Mouse (Mus musculus): ENCODE measurements around the gene Mlx. TPM values are rescaled to one million over a fixed set of nuclear protein-coding genes. Genes with fewer than 3 reads are reported as not detected.

Gene Mlx
- polyA plus RNA-seq, 2 experiments from 2014 or later, result 60.2 to 68.1 TPM

DNA sequence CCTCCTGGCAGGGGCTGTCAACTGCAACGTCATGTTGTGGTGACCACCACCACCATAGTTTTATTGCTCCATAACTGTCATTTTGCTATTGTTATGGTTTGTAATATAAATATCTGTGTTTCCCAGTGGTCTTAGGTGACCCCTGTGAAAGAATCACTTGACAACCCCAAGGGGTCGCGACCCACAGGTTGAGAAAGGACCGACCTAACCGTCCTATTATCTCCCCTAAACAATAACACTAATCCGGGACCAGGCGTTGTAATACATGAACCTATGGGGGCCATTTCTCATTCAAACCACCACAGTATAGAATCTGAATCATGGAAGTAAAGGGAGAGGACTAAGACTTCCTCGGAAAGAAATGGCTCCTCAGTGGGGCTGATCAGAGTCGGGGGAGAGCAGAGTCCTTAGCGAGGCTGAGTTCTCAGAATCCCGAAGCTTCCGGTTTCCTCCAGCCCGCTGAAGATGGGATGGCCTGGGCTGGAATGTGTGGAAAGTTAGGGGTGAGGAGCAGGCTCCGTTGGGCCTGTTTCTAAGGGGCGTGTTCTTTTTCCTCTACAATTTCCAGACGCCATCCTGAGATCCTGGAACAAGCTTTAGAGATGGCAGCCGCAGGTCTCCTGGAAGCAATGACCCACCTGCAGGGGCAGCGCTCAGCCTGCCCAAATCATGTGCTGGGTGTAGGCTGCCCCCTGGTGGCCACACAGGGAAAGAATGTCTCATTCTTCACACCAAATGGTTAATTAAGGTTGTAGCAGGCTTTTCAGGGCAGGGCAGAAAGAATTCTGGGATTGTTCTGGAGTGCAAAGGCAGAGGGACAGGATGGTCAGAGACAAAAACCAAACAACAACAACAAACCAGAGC lies 20.3 kb upstream of the Mlx start:
- no peak for ATAC-seq

DNA sequence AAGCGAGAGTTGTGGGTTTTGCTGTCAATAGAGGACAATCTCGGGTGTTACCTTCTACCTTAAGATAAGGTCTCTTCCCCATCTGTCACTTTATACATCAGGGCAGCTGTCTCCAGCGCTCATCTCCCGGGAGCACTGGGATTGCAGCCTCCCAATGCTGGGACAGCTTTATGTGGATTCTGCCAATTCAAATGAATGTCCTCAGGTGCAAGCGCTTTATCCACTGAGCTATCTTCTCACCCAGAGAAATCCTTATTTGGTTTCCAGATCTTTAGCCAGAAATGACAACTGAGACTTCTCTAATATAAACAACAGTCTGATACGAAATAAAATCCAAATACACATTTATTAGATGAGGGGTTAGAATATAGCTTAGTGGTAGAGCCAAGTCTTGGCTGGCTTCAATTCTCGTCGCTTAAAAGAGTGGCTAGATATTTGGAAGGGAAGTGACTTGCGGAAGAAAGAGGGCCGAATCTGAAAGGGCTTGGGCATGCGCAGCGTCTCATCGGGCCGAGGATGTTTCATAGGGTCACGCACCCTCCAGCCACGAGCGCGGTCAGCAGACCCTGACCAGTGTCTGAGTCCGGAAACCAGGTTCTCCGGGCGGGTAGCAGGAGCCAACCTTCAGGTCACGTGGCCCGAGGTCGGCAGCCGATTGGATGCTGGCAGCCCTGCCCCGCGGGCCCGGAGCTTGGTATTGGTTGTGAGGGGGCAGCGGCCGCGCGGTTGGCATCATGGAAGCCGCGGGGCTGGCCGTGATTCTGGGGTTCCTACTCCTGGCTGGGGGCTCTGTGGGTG lies 17.5 kb upstream of the Mlx start, which contains the start of gene Naglu:
Naglu (plus strand) TSS at position 622 of the 798 bp plus-strand sequence.
- ATAC-seq, result peak; percentile 93

DNA sequence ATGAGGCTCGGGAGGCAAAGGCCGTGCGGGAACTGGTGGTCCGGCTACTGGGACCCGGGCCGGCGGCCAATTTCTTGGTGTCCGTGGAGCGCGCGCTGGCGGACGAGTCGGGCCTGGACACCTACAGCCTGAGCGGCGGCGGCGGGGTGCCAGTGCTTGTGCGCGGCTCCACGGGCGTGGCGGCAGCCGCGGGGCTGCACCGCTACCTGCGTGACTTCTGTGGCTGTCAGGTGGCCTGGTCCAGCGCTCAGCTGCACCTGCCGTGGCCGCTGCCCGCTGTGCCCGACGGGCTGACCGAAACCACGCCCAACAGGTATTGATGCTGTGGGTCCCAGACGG lies 16.9 kb upstream of the Mlx start:
- ATAC-seq, result peak; percentile 49

DNA sequence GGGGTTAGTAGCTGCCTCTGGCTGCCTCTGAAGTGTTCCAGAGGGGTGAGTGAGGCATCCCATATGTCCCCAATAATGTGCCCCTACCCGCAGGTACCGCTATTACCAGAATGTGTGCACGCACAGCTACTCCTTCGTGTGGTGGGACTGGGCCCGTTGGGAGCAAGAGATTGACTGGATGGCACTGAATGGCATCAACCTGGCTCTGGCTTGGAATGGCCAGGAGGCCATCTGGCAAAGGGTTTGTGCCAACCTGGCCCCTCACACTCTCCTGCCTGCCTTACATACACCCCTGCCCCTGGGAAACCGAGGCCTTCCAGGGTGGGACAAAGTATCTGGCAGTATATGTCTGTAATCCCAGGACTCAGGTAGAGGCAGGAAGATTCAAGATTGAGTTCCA lies 16.1 kb upstream of the Mlx start:
- no peak for ATAC-seq

DNA sequence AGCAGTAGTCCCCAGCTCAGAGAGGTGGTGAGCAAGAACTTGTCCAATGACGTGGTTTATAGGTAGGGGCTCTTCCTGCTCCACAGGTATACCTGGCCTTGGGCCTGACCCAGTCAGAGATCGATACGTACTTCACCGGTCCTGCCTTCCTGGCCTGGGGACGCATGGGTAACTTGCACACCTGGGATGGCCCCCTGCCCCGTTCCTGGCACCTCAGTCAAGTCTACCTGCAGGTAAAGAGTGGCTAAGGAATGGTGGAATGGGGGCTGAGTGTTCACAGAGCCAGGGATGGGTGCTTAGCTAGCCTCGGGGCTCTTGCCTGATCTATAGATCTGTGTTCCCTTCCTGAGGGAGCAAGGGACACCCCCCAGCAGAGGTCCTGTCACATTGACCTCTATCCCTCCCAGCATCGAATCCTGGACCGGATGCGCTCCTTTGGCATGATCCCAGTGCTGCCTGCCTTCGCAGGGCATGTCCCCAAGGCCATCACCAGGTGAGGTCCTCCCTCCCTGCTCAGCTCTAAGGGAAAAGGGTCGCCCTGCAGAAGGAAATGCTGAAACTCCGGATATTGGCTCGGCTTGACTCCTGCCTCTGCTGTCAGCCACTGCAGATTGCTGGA lies 15.2 kb upstream of the Mlx start:
- ATAC-seq, result no peak

DNA sequence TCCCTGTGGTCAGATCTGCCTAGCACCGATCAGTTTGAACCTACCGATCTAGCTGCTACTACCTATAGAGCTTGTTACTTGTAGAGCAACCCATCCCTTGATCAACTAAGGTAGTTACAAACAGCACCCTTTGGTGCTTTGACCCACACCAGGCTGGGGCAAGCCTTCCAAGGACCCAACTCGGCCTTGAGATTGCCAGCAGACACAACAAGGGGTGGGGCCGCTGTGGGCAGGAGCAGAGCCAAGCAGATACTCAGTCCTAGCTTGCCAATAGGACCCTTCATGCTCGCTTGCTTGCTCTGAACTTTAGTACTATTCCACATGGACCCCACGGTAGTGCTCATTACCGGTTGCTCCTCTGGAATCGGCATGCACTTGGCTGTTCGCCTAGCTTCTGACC lies 9.0 kb upstream of the Mlx start, which contains the start of gene Hsd17b1:
Hsd17b1 (plus strand) TSS at position 291 of the 400 bp plus-strand sequence.
- no peak for ATAC-seq

DNA sequence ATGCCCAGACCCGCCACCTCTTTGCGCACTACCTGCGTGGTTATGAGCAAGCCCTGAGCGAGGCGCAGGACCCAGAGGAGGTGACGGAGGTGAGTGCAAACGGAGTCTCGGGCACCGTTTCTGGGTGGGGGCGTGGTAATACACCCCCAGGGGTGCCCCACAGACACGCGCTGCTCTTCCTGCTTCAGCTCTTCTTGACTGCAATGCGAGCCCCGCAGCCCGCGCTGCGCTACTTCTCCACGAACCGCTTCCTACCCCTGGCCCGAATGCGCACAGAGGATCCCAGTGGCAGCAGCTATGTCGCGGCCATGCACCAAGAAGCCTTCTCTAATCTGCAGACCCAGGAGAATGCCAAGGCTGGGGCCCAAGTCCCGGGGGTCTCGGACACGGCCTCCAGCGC lies 7.3 kb upstream of the Mlx start:
- ATAC-seq, result no peak

DNA sequence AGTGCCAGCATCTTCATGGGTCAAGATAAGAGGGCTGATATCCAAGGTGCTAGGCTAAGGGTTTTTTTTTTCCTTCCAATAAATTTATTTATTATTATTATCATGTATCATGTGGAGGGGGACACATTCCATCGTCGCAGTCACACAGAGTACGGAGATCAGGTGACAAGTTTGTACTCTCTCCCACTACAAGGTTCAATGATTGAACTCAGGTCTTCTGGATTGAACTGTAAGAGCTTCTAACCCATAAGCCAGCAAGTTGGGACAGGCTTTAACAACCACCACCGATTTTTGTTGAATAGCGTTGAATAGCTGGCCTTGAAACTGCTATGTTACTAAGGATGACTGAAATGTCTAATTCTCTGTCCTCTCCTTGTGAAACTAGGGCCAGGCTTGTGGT lies 6.7 kb upstream of the Mlx start:
- ATAC-seq, result no peak

DNA sequence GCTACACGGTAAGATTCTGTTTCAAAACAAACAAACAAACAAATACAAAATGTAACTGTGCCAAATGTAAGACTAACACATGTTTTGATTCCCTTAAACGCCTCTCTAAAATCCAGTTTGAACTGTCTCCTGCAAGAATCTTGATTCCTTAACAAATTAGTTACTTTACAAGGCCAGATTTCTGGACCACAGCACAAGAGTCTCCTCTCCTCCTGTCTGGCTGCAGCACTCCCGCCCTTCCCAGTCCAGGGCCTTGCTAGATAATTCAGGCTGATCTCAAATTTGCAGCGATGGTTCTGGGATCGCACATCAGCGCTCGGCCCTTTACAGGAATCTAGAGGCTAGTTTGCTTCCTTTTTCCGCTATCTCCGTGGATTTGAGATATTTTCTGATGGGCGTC lies 5.4 kb upstream of the Mlx start:
- no peak for ATAC-seq

DNA sequence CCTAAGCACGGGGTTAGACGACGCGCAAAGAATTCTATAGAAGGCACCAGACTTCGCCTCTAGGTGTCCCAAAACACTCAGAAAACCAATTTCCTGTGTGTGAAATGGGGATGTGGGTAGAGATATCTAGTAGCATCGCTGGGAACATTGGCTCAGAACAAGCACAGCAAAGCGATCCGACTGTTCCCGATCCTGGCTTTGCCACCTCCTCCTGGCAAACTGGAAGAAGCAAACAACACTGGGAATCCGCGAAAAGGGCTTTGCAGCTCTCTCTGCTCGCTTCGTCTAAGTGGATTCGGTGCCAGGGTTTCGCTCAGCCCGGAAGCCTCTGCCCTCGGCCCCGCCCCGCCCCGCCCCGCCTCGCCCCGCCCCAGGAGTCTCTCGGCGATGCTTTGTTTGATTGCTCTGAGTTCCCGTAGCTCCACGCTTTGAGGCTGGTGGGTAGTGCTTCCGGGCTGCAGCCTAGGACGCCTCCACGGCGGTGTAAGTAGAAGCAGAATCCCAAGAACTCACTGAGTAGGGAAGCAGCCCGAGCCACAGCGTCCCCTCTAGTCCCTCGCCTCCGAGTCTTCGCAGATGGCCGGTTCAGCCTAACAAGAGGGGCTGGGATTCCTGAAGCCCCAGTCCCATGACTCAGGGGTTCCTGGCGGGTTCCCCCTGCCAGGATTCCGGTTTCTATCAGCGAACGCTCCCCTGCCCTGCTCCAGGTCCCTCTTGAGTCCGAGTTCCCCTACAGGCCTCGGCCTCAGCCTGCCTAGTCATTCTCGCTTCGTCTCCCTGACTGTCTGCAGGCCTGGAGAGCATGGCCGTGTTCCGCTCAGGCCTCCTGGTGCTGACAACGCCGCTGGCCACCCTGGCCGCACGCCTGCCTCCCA lies 4.6 kb upstream of the Mlx start, which contains the start of gene Coasy:
Coasy (plus strand) TSS at position 358 of the 875 bp plus-strand sequence.
- peak; percentile 84 for ATAC-seq

DNA sequence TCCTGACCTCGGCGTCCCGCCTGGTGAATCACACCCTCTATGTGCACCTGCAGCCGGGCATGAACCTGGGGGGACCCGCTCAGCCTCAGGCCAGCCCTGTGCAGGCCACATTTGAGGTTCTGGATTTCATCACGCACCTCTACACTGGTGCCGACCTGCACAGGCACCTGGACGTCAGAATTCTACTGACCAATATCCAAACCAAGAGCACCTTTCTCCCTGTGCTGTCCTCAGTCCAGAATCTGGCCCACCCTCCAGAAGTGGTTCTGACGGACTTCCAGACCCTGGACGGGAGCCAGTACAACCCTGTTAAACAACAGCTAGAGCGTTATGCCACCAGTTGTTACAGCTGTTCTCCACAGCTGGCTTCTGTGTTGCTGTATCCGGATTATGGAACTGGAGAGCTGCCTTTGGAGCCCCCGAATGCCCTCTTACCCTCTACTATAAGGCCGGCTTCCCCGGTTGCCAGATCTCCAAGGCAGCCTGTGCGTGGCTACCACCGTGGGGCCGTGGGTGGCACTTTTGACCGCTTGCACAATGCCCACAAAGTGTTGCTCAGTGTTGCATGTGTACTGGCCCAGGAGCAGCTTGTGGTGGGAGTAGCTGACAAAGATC lies 3.9 kb upstream of the Mlx start:
- ATAC-seq, result no peak

DNA sequence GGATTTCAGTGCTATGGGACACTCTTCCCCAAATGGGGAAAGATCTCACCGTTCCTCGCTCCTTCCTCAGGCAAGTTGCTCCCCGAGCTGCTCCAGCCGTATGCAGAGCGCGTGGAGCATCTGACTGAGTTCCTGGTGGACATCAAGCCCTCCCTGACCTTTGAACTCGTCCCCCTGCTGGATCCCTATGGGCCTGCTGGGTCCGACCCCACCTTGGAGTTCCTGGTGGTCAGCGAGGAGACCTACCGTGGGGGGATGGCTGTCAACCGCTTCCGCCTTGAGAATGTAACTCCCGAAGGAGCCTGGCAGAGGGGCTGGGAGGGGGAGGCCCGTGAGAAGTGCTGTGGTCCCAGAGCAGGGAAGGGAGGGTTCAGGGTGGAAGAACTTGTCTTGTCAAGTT lies 2.8 kb upstream of the Mlx start:
- no peak for ATAC-seq

DNA sequence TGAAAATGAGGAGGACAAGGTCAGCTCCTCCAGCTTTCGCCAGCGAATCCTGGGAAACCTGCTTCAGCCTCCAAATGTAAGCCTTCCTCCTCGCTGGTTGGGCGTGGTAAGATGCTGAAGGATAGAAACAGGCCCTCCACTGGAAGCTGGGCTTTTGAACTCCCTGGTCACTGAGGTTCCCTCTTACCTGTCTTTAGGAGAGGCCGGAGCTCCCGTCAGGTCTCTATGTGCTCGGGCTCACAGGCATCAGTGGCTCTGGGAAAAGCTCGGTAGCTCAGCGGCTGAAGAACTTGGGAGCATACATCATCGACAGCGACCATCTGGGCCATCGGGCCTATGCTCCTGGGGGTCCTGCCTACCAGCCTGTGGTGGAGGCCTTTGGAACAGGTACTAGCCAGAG lies 2.3 kb upstream of the Mlx start:
- ATAC-seq, result no peak

DNA sequence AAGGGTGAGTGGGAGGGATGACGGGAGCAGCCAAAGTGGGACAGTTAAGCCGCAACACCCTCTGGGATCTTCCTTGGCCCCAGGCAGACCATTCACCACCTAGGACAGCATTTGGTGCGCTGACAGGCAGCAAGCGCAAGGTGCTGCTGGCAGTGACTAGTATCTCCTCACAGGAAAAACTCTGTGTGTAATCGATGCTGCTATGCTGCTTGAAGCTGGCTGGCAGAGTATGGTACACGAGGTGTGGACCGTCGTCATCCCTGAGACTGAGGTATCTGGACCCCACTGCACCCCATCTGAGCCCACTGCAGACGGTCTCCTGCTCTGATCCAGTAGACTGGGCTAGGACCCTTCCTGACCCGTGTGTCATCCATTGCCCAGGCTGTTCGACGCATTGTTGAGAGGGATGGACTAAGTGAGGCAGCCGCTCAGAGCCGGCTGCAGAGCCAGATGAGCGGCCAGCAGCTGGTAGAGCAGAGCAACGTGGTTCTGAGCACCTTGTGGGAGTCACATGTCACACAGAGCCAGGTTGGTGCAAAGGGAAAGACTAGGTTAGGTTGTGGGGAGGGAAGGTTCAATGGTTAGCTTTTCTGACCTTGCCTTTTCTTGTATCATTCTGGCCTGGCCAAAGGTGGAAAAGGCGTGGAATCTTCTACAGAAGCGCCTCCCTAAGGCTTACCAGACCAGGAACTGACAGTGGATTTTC lies 1.3 kb upstream of the Mlx start:
- ATAC-seq, result no peak

DNA sequence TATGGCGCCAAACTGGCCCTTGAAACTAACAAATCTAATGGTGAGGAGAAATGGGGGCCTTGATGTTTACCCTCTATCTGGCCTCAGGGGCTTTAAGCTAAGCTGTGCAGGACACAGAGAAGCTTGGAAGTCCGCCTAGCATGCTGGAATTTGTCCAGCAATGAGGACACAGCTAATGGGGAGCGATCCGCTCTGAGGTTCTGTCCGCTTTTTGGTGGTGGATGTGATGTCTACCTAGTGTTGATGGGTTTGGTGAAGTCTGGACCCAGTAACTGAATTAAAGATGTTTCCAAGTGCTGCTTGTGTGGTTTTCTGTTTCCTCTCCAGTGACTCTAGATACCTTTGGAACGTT lies 778 bp upstream of the Mlx start:
- no peak for ATAC-seq

DNA sequence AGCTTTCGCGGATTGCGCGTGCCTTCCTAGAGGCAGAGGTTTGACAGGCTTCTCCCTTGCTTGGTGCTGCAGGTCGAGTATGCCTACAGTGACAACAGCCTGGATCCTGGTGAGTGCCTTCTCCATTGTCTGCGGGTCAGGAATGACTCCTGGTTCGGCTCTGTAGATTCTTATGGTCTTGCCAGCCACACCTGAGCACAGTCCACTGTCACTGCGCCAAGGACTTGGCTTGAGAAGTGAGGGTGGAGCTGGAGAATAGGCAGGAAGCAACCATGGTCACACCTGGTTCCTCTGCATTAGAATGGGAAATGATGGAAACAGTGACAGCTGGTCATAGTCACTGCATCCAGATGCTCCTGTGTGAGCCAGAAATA lies 592 bp downstream of the Mlx start:
- no peak for ATAC-seq

DNA sequence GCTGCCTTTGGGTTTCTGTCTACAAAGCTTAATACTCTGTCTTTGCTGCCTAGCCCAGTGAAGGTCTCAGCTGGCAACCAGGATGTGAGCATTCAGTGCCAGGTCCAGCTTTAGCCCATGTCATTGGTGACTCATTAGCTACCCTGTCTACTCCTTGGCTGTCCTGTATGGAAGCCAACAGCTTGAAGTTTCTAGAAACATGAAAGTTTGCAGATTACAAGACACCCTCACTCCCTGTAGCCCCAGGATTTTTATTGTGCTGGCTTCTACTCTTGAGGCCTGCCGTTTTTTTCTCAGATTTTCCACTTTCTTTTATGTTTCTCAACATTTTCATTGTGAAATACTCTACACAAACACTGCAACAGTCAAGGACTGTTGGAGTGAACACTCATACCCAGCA lies 2.9 kb downstream of the Mlx start:
- ATAC-seq, result no peak

DNA sequence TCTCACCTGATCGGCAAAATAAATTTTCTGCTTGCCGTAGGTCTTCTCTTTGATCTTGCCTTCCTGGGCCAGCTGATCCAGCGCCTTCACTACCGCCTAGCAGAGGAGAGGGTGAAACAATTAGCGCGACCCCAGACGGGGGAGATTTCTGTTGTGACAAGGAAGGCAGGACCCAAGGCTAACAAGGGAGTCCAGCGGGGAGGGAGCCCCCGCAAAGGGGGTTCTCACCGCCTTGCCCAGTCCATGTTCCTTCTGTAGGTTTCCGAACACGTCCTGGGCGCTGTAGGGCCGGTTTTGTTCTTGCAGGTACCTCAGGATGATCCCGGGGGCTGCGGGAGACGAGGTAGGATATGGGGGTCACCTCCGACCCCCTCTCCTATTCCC lies 7.8 kb downstream of the Mlx start:
- peak; percentile 26 for ATAC-seq

DNA sequence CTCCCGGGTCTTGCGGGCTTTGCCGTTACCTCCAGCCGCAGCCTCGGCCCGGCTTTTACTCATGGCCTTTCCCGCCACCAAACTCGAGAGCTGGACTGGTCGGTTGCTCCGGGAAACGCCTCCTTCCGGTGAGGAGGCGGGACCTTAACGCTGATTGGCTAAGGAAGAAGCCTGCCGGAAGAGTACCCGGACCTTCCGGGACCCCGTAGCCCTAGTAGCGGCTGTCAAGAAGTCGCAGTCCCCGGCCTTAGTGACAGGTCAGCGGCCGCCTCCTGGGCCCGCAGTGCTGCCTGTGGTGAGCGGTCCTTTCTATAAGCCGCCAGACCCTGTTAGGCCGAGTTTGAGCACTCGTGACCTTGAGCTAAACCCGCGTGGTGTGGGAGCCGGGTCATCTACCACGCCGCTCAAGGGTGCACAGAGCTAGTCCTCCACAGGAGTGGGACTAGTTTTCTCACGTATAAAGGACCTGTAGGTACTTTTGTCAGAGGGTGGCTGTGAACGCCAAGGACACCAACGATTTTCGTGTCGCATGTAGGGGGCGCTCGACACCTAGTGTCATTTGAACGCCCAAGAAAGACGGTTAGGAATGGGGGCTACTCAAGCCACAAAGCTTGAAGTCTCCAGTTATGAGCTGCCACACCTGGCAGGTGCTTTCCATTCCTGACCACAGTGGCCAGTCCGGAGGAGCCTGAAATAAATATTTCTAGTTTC lies 8.4 kb downstream of the Mlx start, which contains the start of gene Psmc3ip:
Psmc3ip (minus strand) TSS at position 123 of the 711 bp plus-strand sequence.
- ATAC-seq, result peak; percentile 96

DNA sequence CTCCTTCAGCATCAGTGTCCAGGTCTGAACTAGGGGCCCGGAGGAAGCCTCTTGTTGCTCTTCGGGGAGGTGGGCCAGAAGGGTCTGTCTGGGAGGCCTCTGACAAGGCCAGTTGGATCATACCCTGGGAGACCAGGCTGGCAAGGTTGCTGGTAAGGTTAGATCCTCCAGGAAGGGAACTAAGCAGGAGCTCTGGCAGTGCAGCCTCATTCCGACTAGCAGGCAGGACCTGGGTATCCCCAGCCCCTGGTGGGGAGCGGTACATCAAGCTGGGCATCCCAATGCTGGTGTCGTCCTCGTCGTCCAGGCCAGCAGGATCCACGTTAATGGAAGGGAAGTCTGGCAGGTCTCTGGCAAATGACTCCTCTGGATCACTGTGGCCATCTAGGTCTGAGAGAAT lies 11.2 kb downstream of the Mlx start:
- ATAC-seq, result no peak

DNA sequence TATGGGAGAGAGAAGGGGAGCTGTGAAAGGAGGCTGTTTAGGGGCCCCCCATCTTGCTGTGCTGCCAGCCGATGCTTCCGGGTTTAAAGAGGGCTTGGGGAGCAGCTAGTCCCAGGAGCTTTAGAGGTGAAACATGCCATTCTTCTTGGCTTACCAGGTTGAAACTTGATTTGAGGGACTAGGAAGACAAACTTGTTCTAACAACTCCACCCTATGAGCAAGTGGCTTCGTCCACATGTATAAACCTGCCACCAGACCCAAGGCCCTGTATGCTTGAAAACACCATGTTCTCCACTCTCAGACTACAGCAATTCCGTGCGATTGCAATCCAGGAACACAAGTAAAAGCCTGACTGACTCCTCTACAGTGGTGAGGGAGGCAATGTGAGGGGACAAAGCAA lies 15.9 kb downstream of the Mlx start:
- no peak for ATAC-seq
